Mouse (Mus musculus): ENCODE results near the gene Tbce.

DNA sequence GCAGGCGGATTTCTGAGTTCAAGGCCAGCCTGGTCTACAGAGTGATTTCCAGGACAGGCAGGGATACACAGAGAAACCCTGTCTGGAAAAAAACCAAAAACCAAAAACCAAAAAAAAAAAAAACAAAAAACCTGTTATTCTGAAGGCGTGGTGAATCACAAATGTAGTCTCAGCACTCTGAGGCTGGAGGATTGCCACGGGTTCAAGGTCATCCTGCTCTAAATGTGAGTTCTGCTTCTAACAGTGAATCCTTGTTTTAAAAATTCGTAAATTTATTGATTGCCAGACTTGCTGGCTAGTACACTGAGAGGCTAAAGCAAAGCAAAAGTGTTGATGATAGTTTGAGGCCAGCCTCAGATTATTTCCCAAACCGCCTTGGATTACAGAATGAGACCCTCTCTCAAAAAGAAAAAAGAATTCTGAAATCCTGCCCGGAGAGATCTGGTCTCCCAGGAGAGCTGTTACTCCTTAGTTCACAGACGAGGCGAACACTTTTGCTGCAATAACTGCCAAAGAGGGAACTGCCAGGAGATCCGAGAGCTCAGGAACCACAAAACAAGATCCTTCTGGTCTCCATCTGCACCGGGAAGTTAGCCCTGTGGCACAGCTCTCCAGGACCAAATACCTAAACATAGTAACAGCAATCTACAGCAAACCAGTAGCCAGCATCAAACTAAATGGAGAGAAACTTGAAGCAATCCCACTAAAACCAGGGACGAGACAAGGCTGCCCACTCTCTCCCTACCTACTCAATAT, 3.4 kb downstream of the Tbce start:
- TF ChIP-seq POLR2A (IDR thresholded peaks at IDR 0.05; ENCODE audit: control insufficient read depth, low read depth, low read length) (no peak), CTCF (IDR thresholded peaks at IDR 0.05; ENCODE audit: control insufficient read depth, insufficient read depth, insufficient replicate concordance, low read depth, low read length) (no peak)

Measured in testis, adult 2 months (tissue).